Mouse (Mus musculus): Measurements from ENCODE around the gene Kmt5a.

GRCm38 (mm10) chr5:124392412-124392811 is 47.3 kb upstream of the Kmt5a start:
- TF ChIP-seq CTCF (IDR thresholded peaks at IDR 0.05; ENCODE audit: low read depth) (no peak), EP300 (IDR thresholded peaks at IDR 0.05; ENCODE audit: low read depth) (no peak)
